Mouse (Mus musculus) monocyte, adult 5-6 weeks (primary cell): ENCODE measurements around the gene Atrnl1. TPM values are rescaled to one million over a fixed set of nuclear protein-coding genes. Genes with fewer than 3 reads are reported as not detected.

Experiments
- ATAC-seq: fragments of 153-309, 156-312 bp; replicated peaks from 2 replicates; pipeline ENCODE4 v1.8.0; 2017; ENCODE audit warnings: mild to moderate bottlenecking; ENCODE audit not compliant: low TSS enrichment, insufficient number of reproducible peaks, severe bottlenecking, poor library complexity, low FRiP score
- total RNA-seq: library from RNA; stranded (forward); fragments of 200-1000, 200-491, 200-594 nt; gene quantifications from 3 replicates; pipeline ENCODE4 v1.2.3, GENCODE M21; 2017

Gene Atrnl1
- total RNA-seq, 1 experiment from 2014 or later: 1.0 TPM

GRCm38 (mm10) chr19:58166147-58166546, 555.3 kb downstream of the Atrnl1 start:
- no peak for ATAC-seq

- ATAC-seq: no peak
Measured at GRCm38 (mm10) chr19:58178410-58178809, 567.6 kb downstream of the Atrnl1 start.

DNA sequence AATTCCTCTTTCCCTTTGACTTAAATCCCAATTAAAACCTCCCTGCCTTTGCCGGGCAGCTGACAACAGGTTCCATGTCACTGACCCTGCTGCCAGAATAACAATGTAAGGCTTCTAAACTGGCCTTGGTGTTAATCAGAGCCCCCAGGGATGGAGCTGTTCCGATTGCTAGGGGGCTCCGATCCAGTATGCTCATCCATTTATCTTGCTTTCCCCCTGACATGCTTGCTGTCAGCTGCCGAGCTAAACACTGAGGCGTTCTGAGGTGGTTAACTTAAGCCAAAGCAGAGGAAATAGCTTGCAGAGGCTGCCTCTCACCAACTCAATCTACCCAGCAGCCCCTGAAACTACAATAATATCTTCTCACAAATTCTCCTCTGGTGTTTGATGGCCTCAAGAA, 569.9 kb downstream of the Atrnl1 start:
- no peak for ATAC-seq

Other genes with a start within 250 kb of the Atrnl1 start
- 1.6 to 6.9 TPM (median 2.0 TPM) in 3 replicates for gene Trub1, start 158.1 kb upstream of the Atrnl1 start, total RNA-seq